ENCODE assay signal across 15 mouse cellular contexts in the genomic region with DNA sequence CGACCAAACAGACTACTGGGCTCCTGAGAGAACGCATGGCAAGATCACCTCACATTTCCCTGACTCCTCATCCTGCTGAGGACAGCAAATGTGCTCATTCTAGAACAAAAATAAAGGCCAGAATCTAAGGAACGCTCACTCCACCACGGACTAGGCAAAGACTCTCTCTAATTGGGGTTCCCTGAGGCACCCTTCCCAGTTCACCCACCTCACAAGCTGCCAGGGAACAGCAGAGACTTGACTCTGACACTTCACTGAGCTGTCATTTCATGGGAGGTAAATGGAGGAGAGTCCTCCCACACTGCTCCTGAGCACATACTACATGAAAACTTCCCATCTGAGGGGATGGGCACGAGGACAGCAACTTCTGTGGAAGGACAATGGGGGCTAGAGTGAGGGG.
"Had no signal": no experiment of that assay in that cellular context is flagged by ENCODE, and none has a peak within 500 bp of the region (broad histone marks: within the 10 kb centered on the region; RNA-seq: fewer than 3 reads in every experiment).

No protein-coding gene starts in this region.

- H3K36me3 ChIP-seq: stomach, embryonic 15.5 days had no signal

- H3K4me1 ChIP-seq: neural tube, embryonic 12.5 days had no signal

- H3K27me3 ChIP-seq: neural tube, embryonic 12.5 days; neural tube, embryonic 13.5 days; neural tube, embryonic 15.5 days; stomach, embryonic 15.5 days had no signal

- H3K4me3 ChIP-seq: neural tube, embryonic 12.5 days; neural tube, embryonic 13.5 days; neural tube, embryonic 15.5 days; stomach, embryonic 15.5 days had no signal

- H3K9ac ChIP-seq: neural tube, embryonic 12.5 days; neural tube, embryonic 13.5 days; neural tube, embryonic 15.5 days; stomach, embryonic 15.5 days had no signal

- DNase-seq: retina, postnatal 1 day; right cerebral cortex, postnatal 14 days; right cerebral cortex, postnatal 4 days; spleen, adult 18-20 months; thymus, adult 18-20 months; thymus, adult 2 months; thymus, postnatal 14 days; thymus, postnatal 25 days; thymus, postnatal 36 days; thymus, postnatal 4 days had no signal

- H3K9me3 ChIP-seq: stomach, embryonic 15.5 days had no signal

- H3K4me2 ChIP-seq: neural tube, embryonic 12.5 days; neural tube, embryonic 13.5 days; neural tube, embryonic 15.5 days; stomach, embryonic 15.5 days had no signal

- H3K27ac ChIP-seq: neural tube, embryonic 12.5 days; neural tube, embryonic 13.5 days; neural tube, embryonic 15.5 days; stomach, embryonic 15.5 days; stomach, postnatal 0 days had no signal
